Mouse (Mus musculus): ENCODE data around the gene Myt1l.

GRCm38 (mm10) chr12:29526236-29526644 is 1.9 kb upstream of the Myt1l start:
- no peak for TF ChIP-seq CTCF (IDR thresholded peaks at IDR 0.05; ENCODE audit: borderline replicate concordance, control insufficient read depth, extremely low read depth, insufficient read depth, low read length, poor library complexity)
- no peak for TF ChIP-seq POLR2A (IDR thresholded peaks at IDR 0.05; ENCODE audit: control insufficient read depth, extremely low read depth, insufficient read depth, low read length, poor library complexity)

Measured in thymus, adult 2 months (tissue).